Mouse (Mus musculus) large intestine, adult 2 months (tissue): ENCODE results near the gene Gm5565. TPM values are rescaled to one million over a fixed set of nuclear protein-coding genes. Genes with fewer than 3 reads are reported as not detected.
"Not testable (repeated sequence)": the region's sequence is repeated elsewhere in the genome, so short reads cannot be mapped to it uniquely, and the experiment has no call there.

Experiments used
- DNase-seq: peaks from one replicate; pipeline ENCODE4 v3.0.0-alpha.2; 2012; ENCODE audit warnings: low read depth, low spot score
- WGBS: fragments of 180-500 bp; shearing (Covaris S2); methylation state at CpG from one replicate; pipeline ENCODE4 v1.1.7; 2018; 5-methylcytosine and 5-hydroxymethylcytosine counted together
- polyA plus RNA-seq: library from polyadenylated mRNA; depleted of rRNA; stranded (reverse); fragments of >200 nt; gene quantifications from 2 replicates; pipeline ENCODE4 v1.2.3, GENCODE M21; 2012; rRNA removed

The Gm5565 gene
- not detected in 2 replicates for polyA plus RNA-seq

- DNase-seq, result not testable (repeated sequence)
- 96% methylated on average over 3 of the region's 3 CpGs for WGBS
Measured at GRCm38 (mm10) chr5:146160439-146160838, at the start of gene Gm5565. Gene Gm5565, minus strand, starts transcription at chr5:146160539.

DNA sequence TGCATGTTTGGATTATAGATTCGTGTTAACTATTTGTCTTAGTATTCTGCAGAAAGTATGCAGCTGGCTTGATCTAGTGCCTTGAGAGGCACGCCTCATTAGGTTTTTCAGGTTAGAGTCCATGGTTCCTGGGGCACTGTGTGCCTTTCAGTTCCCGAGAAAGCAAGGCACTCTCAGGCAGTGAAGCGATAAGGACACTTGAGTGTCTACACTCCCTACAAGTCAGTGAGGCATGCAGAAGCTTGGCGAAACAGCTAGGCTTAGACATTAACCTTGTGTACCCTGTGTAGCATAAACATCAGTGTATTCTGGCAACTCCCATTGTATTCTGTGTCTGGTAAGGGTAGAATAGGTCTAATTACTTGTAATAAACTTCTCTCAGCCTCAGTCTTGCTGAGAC, 45.2 kb upstream of the Gm5565 start:
- 81% methylated on average over 5 of the region's 5 CpGs for WGBS
- DNase-seq, result no peak

DNA sequence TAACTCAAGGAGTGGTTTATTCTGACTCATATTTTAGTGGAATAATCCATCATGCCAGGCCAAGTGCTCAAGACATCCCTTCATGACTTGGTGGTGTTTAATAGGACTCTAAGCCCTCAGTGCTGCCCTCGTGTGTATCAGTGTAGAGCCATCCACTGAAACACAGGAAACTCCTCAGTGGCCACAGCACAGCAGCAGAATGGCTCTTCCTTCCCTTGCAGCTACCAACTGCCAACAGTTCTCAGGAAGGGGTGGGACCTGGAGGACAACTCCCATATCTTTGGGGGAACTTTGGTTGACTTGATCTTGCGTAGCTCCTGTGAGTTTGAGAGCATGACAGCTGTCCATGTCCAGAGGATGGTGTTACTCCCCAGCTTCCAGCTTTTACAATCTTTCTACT, 43.6 kb upstream of the Gm5565 start:
- DNase-seq, result no peak
- WGBS, result 81% methylated on average over 2 of the region's 2 CpGs

- no peak for DNase-seq
- 96% methylated on average over 6 of the region's 6 CpGs for WGBS
Measured at GRCm38 (mm10) chr5:146200580-146200979, 40.2 kb upstream of the Gm5565 start.

DNA sequence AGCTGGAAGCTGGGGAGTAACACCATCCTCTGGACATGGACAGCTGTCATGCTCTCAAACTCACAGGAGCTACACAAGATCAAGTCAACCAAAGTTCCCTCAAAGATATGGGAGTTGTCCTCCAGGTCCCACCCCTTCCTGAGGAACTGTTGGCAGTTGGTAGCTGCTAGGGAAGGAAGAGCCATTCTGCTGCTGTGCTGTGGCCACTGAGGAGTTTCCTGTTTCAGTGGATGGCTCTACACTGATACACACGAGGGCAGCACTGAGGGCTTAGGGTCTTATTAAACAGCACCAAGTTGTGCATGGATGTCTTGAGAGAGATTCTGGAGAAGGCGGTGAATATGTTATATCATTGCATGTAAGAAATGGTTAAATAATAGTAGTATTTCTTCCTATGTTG, 39.2 kb upstream of the Gm5565 start:
- 64% methylated on average over 2 of the region's 2 CpGs for WGBS
- DNase-seq, result no peak

DNA sequence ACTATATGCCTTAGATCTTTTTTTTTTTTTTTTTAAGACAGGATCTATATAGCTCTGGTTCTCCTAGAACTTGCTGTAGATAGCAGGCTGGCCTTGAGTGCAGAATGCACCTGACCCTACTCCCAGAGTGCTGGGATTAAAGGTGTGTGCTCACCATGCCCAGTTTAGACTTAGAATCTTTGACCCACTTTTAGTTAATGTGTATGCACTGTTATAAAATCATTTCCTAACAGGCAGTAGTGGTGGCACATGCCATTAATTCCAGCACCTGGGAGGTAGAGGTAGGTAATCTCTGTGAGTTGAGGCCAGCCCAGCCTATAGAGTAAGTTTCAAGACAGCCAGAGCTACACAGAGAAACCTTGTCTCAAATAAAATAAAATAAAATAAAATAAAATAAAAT, 38.7 kb upstream of the Gm5565 start:
- no peak for DNase-seq

- no peak for DNase-seq
Measured at GRCm38 (mm10) chr5:146193360-146193759, 33.0 kb upstream of the Gm5565 start.

DNA sequence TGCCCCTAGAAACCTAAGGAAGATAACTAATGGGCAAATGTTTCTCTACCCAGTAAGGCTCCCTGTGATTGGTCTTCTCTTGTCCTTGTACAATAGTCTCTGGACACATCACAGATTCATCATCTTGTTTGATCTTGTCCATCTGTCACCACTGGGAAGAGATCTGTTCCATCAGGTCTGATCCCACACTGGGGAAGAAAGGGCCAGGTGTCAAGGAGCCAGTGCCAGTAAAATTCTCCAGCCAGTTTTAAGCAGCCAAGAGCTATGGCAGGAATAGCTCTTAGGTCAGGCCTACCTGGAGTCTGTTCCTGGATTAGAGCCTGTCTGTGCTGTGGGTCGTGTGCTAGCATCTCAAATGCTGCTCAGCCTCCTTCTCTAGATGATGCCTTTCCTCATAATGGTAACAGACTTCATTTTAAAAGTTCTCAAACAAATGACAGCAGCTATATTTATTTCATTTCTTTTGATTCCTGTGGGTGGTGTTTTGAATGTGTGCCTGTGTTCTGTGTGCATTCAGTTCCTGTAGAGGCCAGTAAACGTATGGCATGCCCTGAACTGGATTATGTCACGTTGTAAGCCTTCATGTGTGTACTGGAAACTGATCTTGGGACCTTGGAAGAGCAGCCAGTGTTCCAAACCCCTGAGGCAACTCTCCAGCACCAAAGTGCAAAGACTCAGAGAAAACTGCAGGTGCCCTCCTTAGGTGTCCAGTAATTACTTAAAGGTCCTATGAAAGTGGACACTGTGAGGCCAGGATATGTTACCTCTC, 30.3 kb upstream of the Gm5565 start:
- no peak for DNase-seq
- WGBS, result 72% methylated on average over 3 of the region's 3 CpGs

More at GRCm38 (mm10) chr5:146193360-146193759, 33.0 kb upstream of the Gm5565 start:
- 87% methylated on average over 8 of the region's 8 CpGs for WGBS

DNA sequence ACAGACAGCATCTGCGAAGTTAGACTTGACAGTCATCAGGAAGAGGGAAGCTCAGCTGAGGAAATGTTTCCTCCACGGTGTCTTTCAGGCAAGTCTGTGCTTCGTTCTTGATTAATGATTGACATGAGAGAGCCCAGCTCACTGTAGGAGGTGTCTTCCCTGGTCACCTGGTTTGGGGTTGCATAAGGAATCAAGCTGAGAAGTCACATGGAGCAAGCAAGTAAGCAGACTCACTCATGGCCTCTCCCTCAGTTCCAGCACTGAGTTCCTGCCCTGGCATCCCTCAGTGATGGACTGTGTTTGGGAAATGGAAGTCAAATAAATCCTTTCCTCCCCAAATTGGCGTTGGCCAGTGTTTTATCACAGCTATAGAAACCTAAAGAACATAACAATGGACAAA, 29.8 kb upstream of the Gm5565 start:
- DNase-seq, result no peak
- WGBS, result 27% methylated on average over 4 of the region's 4 CpGs

GRCm38 (mm10) chr5:146188712-146189111, 28.4 kb upstream of the Gm5565 start:
- DNase-seq, result no peak
- 84% methylated on average over 7 of the region's 7 CpGs for WGBS

DNA sequence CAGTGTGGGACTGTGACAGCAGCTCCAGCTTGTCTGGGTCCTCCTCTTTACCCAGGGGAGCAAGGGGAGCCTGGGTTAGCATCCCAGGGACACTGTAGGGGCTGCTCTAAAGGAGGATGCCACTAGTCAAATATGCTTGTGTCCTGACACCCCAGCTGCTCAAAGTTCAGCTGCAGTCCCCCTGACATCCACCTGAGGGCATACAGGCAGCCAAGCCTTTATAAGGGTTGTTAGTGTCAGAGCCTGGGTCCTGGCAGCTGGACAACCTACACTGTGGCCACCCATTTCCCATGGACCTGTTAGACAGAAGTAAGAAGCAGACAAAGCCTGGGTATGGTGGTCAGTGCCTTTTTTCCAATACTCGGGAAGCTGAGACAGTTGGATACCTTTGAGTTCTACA, 27.8 kb upstream of the Gm5565 start:
- DNase-seq, result no peak
- 96% methylated on average over 1 of the region's 1 CpGs for WGBS

GRCm38 (mm10) chr5:146187441-146187840, 27.1 kb upstream of the Gm5565 start:
- peak; percentile 14 for DNase-seq
- WGBS, result 15% methylated on average over 5 of the region's 5 CpGs

GRCm38 (mm10) chr5:146185204-146185603, 24.9 kb upstream of the Gm5565 start, which contains the start of gene 1700001J03Rik:
Gene 1700001J03Rik, minus strand, starts transcription at chr5:146185304.
- WGBS, result 72% methylated on average over 4 of the region's 4 CpGs
- DNase-seq, result not testable (repeated sequence)

GRCm38 (mm10) chr5:146172744-146173143, 12.4 kb upstream of the Gm5565 start:
- DNase-seq, result not testable (repeated sequence)
- 32% methylated on average over 4 of the region's 4 CpGs for WGBS

DNA sequence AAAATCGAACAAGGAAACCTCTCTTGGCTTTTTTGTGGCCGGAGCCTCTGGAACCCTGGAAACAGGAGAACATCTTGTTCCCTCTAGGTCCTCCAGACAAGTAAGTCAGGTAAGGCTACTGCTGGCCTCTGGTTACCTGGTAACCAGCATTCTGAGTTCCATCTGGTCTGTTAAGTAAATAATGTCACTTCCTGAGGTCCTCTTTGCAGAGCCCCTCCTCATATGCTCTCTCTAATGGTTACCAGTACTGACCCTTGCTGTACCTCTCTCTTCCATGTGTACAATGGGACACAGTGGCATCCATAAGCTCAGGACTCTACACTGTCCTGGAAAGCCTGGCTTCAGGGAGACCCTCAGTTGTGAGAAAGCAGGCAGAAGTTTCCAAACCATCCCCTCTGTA, 10.3 kb upstream of the Gm5565 start, which contains the start of gene Gm6309:
Gene Gm6309, minus strand, starts transcription at position 101 of the 400 bp plus-strand sequence.
- not testable (repeated sequence) for DNase-seq
- 73% methylated on average over 2 of the region's 2 CpGs for WGBS

DNA sequence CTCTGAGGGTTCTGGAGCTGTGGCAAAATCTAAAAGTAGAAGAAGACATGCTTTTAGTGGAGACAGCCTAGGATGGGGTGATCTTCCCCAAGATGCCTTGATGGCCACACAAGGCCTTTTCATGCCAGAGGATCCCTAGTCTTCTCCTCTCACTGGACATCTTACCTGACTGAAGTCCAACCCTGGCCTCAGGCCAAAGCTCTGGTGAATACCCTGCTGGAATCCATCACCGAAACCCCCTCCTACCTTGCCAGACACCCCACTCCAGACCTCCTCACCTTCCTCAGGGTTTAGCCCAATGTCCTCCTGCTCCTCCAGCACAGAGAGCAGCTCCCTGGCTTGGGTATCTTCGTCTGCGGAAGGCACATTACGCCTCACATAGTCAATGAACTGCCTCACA, 2.0 kb downstream of the Gm5565 start:
- WGBS, result 86% methylated on average over 4 of the region's 4 CpGs
- not testable (repeated sequence) for DNase-seq

DNA sequence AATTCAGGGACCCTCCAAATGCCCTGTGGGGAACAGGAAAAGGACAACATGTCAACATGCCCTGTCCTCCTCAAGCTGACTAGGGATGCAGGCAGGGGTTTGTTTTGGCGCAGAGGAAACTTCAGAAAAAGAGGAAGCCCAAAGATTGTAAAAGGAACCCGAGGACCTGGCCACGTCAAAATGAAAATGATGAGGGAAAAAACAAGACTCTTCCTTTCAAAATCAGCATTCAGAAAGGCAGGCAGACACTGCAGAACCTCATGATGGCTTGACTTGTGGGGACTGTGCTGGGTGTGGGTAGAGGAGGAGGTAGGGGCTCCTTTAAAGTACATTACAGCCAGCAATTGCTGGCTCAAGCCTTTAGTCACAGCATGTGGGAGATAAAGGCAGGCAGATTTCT, 9.9 kb downstream of the Gm5565 start:
- WGBS, result 67% methylated on average over 3 of the region's 3 CpGs

DNA sequence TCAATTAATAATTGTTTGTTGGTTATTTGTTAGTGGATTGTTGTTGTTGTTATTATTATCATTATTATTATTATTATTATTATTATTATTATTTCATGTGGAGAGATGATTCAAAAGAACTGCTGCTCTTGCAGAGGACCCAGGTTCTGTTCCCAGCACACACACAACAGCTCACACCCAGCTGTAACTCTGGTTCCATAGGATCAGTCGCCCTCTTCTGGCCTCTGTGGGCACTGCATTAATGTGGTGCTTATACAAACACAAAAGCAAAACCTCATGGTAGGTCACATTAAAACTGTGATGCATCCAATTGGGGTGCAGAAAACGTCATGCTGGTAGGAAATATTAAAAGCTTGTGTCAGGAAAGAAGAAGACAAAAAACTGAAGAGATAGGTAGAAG, 12.4 kb downstream of the Gm5565 start:
- no peak for DNase-seq

More for the DNA sequence above, 9.9 kb downstream of the Gm5565 start:
- DNase-seq, result no peak

More for the DNA sequence above, 12.4 kb downstream of the Gm5565 start:
- WGBS, result 45% methylated on average over 2 of the region's 2 CpGs
